Mouse (Mus musculus) CD4-positive naive resting alpha-beta T cell, adult 76 days (primary cell): Measurements from ENCODE around the gene Hspa12a. TPM values are rescaled to one million over a fixed set of nuclear protein-coding genes. Genes with fewer than 3 reads are reported as not detected.

Source experiments
- total RNA-seq: library from RNA; stranded (reverse); gene quantifications from one replicate; pipeline ENCODE4 v1.2.4, GENCODE M21; 2023

Hspa12a gene
- total RNA-seq, result 4.5 TPM

GRCm38 (mm10) chr19:58942841-58943828, at the start of gene Hspa12a, which contains the start of gene Eno4:
TSS of gene Hspa12a (minus strand) at chr19:58943654.
TSS of gene Eno4 (plus strand) at chr19:58943425.

GRCm38 (mm10) chr19:58794284-58794683, 149.2 kb downstream of the Hspa12a start, which contains the start of gene 1700019N19Rik:
TSS of gene 1700019N19Rik (minus strand) at chr19:58794461.

DNA sequence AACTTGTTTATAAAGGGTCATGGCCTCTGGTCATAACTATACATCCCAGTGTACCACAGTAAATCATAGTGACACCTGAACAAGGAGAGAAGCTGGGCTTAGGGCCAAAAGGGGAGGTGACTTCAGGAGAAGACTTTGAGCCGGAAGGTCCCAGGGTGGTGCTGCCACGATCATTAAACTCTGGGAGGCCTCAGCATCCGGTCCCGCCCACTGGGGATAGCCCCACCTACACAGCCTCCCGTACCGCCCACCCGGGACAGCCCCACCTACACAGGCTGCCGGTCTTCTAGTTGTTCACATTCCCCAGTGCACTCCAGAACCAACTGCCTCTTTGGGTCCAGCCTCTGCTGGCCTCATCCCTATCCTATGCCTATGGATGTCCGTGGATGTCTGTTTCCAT, 184.0 kb downstream of the Hspa12a start, which contains the start of gene Pnliprp2:
Pnliprp2 (plus strand) TSS at position 297 of the 400 bp plus-strand sequence.

Other genes with a start within 250 kb of the Hspa12a start
- not detected for gene Pnliprp1, start 214.8 kb downstream of the Hspa12a start, total RNA-seq
- 0.35 TPM for gene Pnliprp2, start 183.9 kb downstream of the Hspa12a start, total RNA-seq
- not detected for gene 1700019N19Rik, start 149.2 kb downstream of the Hspa12a start, total RNA-seq
- not detected for gene Eno4, start 229 bp downstream of the Hspa12a start, total RNA-seq
- gene Shtn1, start 132.4 kb upstream of the Hspa12a start, total RNA-seq, result 0.32 TPM
- not detected for gene Vax1, start 226.4 kb upstream of the Hspa12a start, total RNA-seq